Mouse (Mus musculus) gastrocnemius, adult 2 months (tissue): ENCODE results near the gene Npl. TPM values are rescaled to one million over a fixed set of nuclear protein-coding genes. Genes with fewer than 3 reads are reported as not detected.

ENCODE experiments used
- DNase-seq: peaks from one replicate; pipeline ENCODE4 v3.0.0; 2022
- H3K27ac ChIP-seq: fragments of 200-600 bp; 2 replicates; pipeline ENCODE4 v1.8.1; 2022; ENCODE audit warnings: mild to moderate bottlenecking
- H3K4me3 ChIP-seq: fragments of 200-600 bp; 2 replicates; pipeline ENCODE4 v1.8.1; 2022; ENCODE audit warnings: mild to moderate bottlenecking, moderate library complexity
- CTCF ChIP-seq: fragments of 200-600 bp; IDR thresholded peaks from 2 replicates; pipeline ENCODE4 v1.8.1; 2022; ENCODE audit warnings: antibody characterized with exemption, mild to moderate bottlenecking, moderate library complexity
- intact Hi-C: fragments of 180-260 bp; cut with DNase I; formaldehyde crosslinking; loops from one replicate; pipeline ENCODE4 v1.15.1; 2025
- total RNA-seq, 2 experiments: library from RNA; stranded (reverse); gene quantifications; 2 replicates each; pipeline ENCODE4 v1.2.3; 2021

The Npl gene
- total RNA-seq, 2 experiments from 2014 or later: 1.1 to 1.6 TPM

GRCm38 (mm10) chr1:153456137-153456536, 93.7 kb downstream of the Npl start:
- intact Hi-C loops: no loop called here
- Histone ChIP-seq H3K27ac (no peak overlapping the region), H3K4me3 (no peak overlapping the region)
- no peak for TF ChIP-seq CTCF
- DNase-seq: no peak

GRCm38 (mm10) chr1:153453146-153453642, 96.7 kb downstream of the Npl start:
- H3K4me3 ChIP-seq: no peak overlapping the region
- no peak for DNase-seq
- no peak for TF ChIP-seq CTCF
- no peak overlapping the region for H3K27ac ChIP-seq
- intact Hi-C loops: no loop called here

Other genes starting within 250 kb of the Npl start
- 10 to 100 TPM; 67.7 to 71.6 TPM for gene Lamc1, start 217.3 kb downstream of the Npl start, total RNA-seq
- not detected for gene Shcbp1l, start 124.9 kb downstream of the Npl start, total RNA-seq
- 10 to 100 TPM; 26.1 to 29.5 TPM for gene Dhx9, start 62.4 kb downstream of the Npl start, total RNA-seq
- not detected for gene Rgs8, start 103.0 kb upstream of the Npl start, total RNA-seq
- 1 to 10 TPM in 1 of 2 experiments, under 1 TPM in 1; 0.59 to 1.8 TPM for gene Rgs16, start 190.3 kb upstream of the Npl start, total RNA-seq
- gene Rnasel, start 199.4 kb upstream of the Npl start, total RNA-seq: 1 to 10 TPM in 1 of 2 experiments, under 1 TPM in 1; 0.92 to 1.1 TPM